Mouse (Mus musculus) embryonic facial prominence, embryonic 15.5 days (tissue): ENCODE results near the gene Gm10073. TPM values are rescaled to one million over a fixed set of nuclear protein-coding genes. Genes with fewer than 3 reads are reported as not detected.

Source experiments
- ATAC-seq: fragments of 200-750 bp; cut with Nextera tagmentation; 2 replicates; pipeline ENCODE4 v1.8.0; 2017; ENCODE audit warnings: low read depth, moderate TSS enrichment; ENCODE audit not compliant: insufficient number of reproducible peaks, low FRiP score, low TSS enrichment
- H3K27ac ChIP-seq: fragments of 300-500 bp; sonication (generic); replicated peaks from 2 replicates; pipeline ENCODE4 v1.5.1; 2015; ENCODE audit warnings: mild to moderate bottlenecking, inconsistent platforms
- H3K27me3 ChIP-seq: fragments of 300-500 bp; sonication (generic); 2 replicates; pipeline ENCODE4 v1.6.1; 2015; ENCODE audit warnings: inconsistent platforms
- H3K36me3 ChIP-seq: fragments of 300-500 bp; sonication (generic); 2 replicates; pipeline ENCODE4 v1.6.1; 2015; ENCODE audit warnings: mild to moderate bottlenecking, inconsistent platforms
- H3K4me1 ChIP-seq: fragments of 300-500 bp; sonication (generic); 2 replicates; pipeline ENCODE4 v1.6.1; 2015; ENCODE audit warnings: inconsistent platforms
- H3K4me2 ChIP-seq: fragments of 300-500 bp; sonication (generic); replicated peaks from 2 replicates; pipeline ENCODE4 v1.6.1; 2015; ENCODE audit warnings: mild to moderate bottlenecking, inconsistent platforms
- H3K4me3 ChIP-seq: fragments of 300-500 bp; sonication (generic); replicated peaks from 2 replicates; pipeline ENCODE4 v1.5.1; 2015; ENCODE audit warnings: mild to moderate bottlenecking, inconsistent platforms
- H3K9ac ChIP-seq: fragments of 300-500 bp; sonication (generic); 2 replicates; pipeline ENCODE4 v1.6.1; 2015; ENCODE audit warnings: inconsistent platforms
- H3K9me3 ChIP-seq: fragments of 300-500 bp; sonication (generic); replicated peaks from 2 replicates; pipeline ENCODE4 v1.6.1; 2016; ENCODE audit warnings: inconsistent platforms
- WGBS: fragments of 180-500 bp; shearing (Covaris S2); methylation state at CpG from one replicate; pipeline ENCODE4 v1.1.7; 2015; 5-methylcytosine and 5-hydroxymethylcytosine counted together
- polyA plus RNA-seq: library from polyadenylated mRNA; unstranded; fragments of >200 nt; fragmentation: Nextera tagmentation; extraction: Ambion mirVana; gene quantifications from 2 replicates; pipeline ENCODE4 v1.2.1, GENCODE M21; 2015

The Gm10073 gene
- polyA plus RNA-seq, 1 experiment from 2014 or later: 11.1 TPM

GRCm38 (mm10) chr8:106528596-106529249 lies 44.5 kb downstream of the Gm10073 start:
- Histone ChIP-seq H3K36me3 (no peaks in the 10 kb centered on the region), H3K9ac (no peak overlapping the region), H3K27ac (peak overlapping the region; percentile 31), H3K27me3 (no peaks in the 10 kb centered on the region), H3K4me2 (0 out of 2 replicates have a peak overlapping the region, but pooled peaks have one; percentile 6), H3K4me1 (peaks cover 26% of the 10 kb centered on the region), H3K9me3 (no peaks in the 10 kb centered on the region), H3K4me3 (no peak overlapping the region)
- WGBS: 64% methylated on average over 9 of the region's 9 CpGs
- ATAC-seq: no peak

- Histone ChIP-seq H3K4me3 (no peak overlapping the region), H3K27ac (no peak overlapping the region), H3K4me2 (no peak overlapping the region), H3K4me1 (peaks cover 16% of the 10 kb centered on the region), H3K9me3 (no peaks in the 10 kb centered on the region), H3K27me3 (no peaks in the 10 kb centered on the region), H3K9ac (no peak overlapping the region), H3K36me3 (no peaks in the 10 kb centered on the region)
- WGBS: 81% methylated on average over 9 of the region's 9 CpGs
- ATAC-seq: no peak
Observed at GRCm38 (mm10) chr8:106527241-106528036, 45.8 kb downstream of the Gm10073 start.

- no peaks in the 10 kb centered on the region for H3K27me3 ChIP-seq
- 42% methylated on average over 6 of the region's 6 CpGs for WGBS
- no peak for ATAC-seq
- H3K9me3 ChIP-seq: no peaks in the 10 kb centered on the region
- no peak overlapping the region for H3K4me2 ChIP-seq
- no peaks in the 10 kb centered on the region for H3K36me3 ChIP-seq
- no peak overlapping the region for H3K4me3 ChIP-seq
- 0 out of 2 replicates have a peak overlapping the region, but pooled peaks have one; percentile 2 for H3K27ac ChIP-seq
- H3K9ac ChIP-seq: no peak overlapping the region
- peaks cover 23% of the 10 kb centered on the region for H3K4me1 ChIP-seq
Observed at GRCm38 (mm10) chr8:106526725-106527124, 46.5 kb downstream of the Gm10073 start.

Other genes starting within 250 kb of the Gm10073 start
- gene Smpd3, start 235.5 kb downstream of the Gm10073 start, polyA plus RNA-seq: 29.6 and 32.6 TPM in 2 replicates
- 22.2 and 23.9 TPM in 2 replicates for gene Zfp90, start 158.1 kb downstream of the Gm10073 start, polyA plus RNA-seq
- gene 6030452D12Rik, start 72.9 kb downstream of the Gm10073 start, polyA plus RNA-seq: not detected in 2 replicates
- 23.0 and 24.5 TPM in 2 replicates for gene Cdh3, start 62.6 kb downstream of the Gm10073 start, polyA plus RNA-seq
- 60.8 and 72.0 TPM in 2 replicates for gene Cdh1, start 29.9 kb upstream of the Gm10073 start, polyA plus RNA-seq
- gene Tango6, start 109.6 kb upstream of the Gm10073 start, polyA plus RNA-seq: 8.1 and 8.9 TPM in 2 replicates